Mouse (Mus musculus): ENCODE results near the gene Ass1. TPM values are rescaled to one million over a fixed set of nuclear protein-coding genes. Genes with fewer than 3 reads are reported as not detected.
A peak's percentile ranks its signal among the peaks of the same experiment; 100 is the strongest.

The Ass1 gene
- polyA plus RNA-seq, 1 experiment from 2014 or later = 12.2 TPM

DNA sequence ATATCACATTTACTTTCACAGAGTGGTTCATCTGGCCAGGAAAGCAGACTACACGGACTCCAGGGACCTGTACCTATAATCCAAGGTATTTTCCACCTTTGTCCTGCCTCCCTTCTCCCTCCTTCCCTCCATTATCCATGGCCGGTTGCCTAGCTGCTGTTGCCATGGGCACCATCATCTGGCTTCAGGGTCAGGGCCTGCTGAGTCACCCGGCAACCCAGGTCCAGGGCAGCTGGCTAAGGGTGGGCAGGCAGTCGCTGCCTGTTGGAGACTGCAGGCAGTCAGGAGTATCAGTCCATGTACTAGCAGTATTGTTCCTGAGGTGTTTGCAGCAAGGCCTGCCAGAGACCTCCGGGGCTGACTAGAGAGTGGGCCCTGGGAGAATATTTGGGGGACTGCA, 4.7 kb downstream of the Ass1 start:
- peaks cover 73% of the 10 kb centered on the region for H3K27me3 ChIP-seq
- no peak for ATAC-seq (ENCODE audit: low FRiP score, low read depth)
- no peak overlapping the region for H3K4me3 ChIP-seq
- WGBS = 45% methylated on average over 5 of the region's 5 CpGs
- no peak overlapping the region for H3K9ac ChIP-seq (replicated peaks)
- H3K4me2 ChIP-seq (replicated peaks) = no peak overlapping the region
- 0 out of 2 replicates have a peak overlapping the region, but pooled peaks have one; percentile 10 for H3K27ac ChIP-seq (replicated peaks)
- no peaks in the 10 kb centered on the region for H3K9me3 ChIP-seq
- H3K4me1 ChIP-seq = peaks cover 22% of the 10 kb centered on the region
- H3K36me3 ChIP-seq = no peaks in the 10 kb centered on the region

- Histone ChIP-seq H3K9ac (replicated peaks) (no peak overlapping the region), H3K36me3 (no peaks in the 10 kb centered on the region), H3K4me1 (peaks cover 12% of the 10 kb centered on the region; the same call in 1 of the 2 replicates), H3K27ac (replicated peaks) (no peak overlapping the region), H3K4me2 (replicated peaks) (no peak overlapping the region), H3K27me3 (peaks cover 72% of the 10 kb centered on the region), H3K4me3 (no peak overlapping the region), H3K9me3 (no peaks in the 10 kb centered on the region)
- 73% methylated on average over 10 of the region's 10 CpGs for WGBS
- no peak for ATAC-seq (ENCODE audit: low FRiP score, low read depth)
Measured at GRCm38 (mm10) chr2:31476107-31476820, 6.3 kb downstream of the Ass1 start.

GRCm38 (mm10) chr2:31477234-31478161, 7.5 kb downstream of the Ass1 start:
- Histone ChIP-seq H3K4me2 (replicated peaks) (no peak overlapping the region), H3K27me3 (peaks cover 73% of the 10 kb centered on the region), H3K4me1 (peaks cover 12% of the 10 kb centered on the region; the same call in 1 of the 2 replicates), H3K9me3 (no peaks in the 10 kb centered on the region), H3K36me3 (no peaks in the 10 kb centered on the region), H3K27ac (replicated peaks) (no peak overlapping the region), H3K9ac (replicated peaks) (no peak overlapping the region), H3K4me3 (no peak overlapping the region)
- 73% methylated on average over 12 of the region's 12 CpGs for WGBS
- no peak for ATAC-seq (ENCODE audit: low FRiP score, low read depth)

DNA sequence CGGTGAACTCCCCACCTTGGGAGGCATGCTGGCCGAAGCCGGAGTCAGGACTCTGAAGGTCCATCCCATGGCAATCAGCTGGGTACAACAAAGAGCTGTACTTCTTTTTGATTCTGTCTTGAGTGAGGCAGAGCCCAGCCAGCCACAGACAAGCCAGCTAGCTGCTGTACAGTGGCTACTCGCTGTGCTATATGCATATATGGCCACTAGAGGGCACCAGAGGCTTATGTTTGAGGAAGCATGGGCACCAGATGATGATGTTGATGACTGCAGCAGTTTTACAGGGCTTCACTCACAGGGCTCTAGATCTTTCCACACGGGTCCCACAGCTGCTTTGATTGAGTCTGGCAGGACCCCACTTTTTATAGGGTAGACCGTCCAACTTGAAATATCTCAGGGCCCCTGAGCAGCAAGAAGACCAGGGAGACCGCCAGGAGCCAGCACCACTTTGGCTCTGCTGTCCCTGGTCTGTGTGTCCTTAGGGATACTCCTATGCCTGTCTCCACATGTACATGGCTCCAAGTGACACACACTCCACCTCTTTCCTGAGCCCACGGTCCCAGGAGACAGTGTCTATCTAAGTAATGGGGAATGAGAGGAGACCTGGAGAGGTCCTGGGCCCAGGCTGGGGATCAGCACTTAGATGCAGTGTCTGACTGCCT, 13.0 kb downstream of the Ass1 start:
- H3K4me1 ChIP-seq = no peaks in the 10 kb centered on the region; the same call in 1 of the 2 replicates
- peaks cover 95% of the 10 kb centered on the region for H3K27me3 ChIP-seq
- H3K9me3 ChIP-seq = no peaks in the 10 kb centered on the region
- no peak overlapping the region for H3K4me3 ChIP-seq
- no peaks in the 10 kb centered on the region for H3K36me3 ChIP-seq
- H3K4me2 ChIP-seq (replicated peaks) = no peak overlapping the region
- peak; percentile 72; the same call in 1 of the 2 replicates for ATAC-seq (ENCODE audit: low FRiP score, low read depth)
- no peak overlapping the region for H3K27ac ChIP-seq (replicated peaks)
- 30% methylated on average over 8 of the region's 8 CpGs for WGBS
- H3K9ac ChIP-seq (replicated peaks) = no peak overlapping the region

DNA sequence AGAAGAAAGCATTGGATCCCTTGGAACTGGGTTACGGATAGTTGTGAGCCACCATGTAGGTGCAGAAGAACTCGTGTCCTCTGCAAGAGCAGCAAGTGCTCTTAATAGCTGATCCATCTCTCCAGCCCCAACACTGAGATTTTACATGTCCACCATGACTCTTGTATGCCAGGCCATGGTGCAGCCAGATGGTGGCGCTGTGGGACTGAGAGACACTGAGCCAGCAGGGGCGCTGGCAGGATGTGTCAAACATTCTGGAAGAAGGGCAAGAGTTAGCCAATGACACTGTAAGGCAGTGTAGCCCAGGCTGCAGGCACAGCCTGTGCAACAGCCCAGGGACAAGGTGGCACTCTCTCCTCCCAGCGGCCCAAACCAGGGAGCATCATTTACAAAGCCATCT, 14.2 kb downstream of the Ass1 start:
- H3K4me1 ChIP-seq = peaks cover 2% of the 10 kb centered on the region
- no peak overlapping the region for H3K9ac ChIP-seq (replicated peaks)
- H3K27ac ChIP-seq (replicated peaks) = no peak overlapping the region
- H3K9me3 ChIP-seq = no peaks in the 10 kb centered on the region
- H3K4me2 ChIP-seq (replicated peaks) = no peak overlapping the region
- H3K36me3 ChIP-seq = no peaks in the 10 kb centered on the region
- H3K27me3 ChIP-seq = peaks cover 98% of the 10 kb centered on the region
- no peak overlapping the region for H3K4me3 ChIP-seq
- peak; percentile 58; the same call in 1 of the 2 replicates for ATAC-seq (ENCODE audit: low FRiP score, low read depth)
- 22% methylated on average over 5 of the region's 5 CpGs for WGBS

DNA sequence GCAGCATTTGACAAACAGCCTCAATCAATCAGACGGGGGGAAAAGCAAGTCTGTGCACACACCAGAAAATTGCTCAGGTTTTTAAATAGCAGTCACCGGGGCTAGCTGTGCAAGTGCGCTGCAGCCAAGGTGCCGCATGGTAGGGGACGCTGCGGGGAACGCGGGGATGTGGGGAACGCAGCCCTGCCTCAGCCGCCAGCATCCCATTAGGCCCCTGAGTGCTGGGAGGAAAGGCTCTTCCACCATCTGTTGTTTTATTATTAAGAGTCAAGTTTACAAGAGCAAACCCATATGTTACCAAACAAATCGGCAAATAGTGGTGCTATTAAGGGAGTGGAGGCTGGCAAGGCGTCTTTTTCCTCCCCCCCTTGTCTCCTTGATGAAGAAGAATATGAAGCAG, 19.2 kb downstream of the Ass1 start:
- Histone ChIP-seq H3K4me1 (peaks cover 22% of the 10 kb centered on the region), H3K27me3 (peaks cover 99% of the 10 kb centered on the region), H3K4me3 (no peak overlapping the region), H3K9me3 (0 out of 2 replicates have a peak, but pooled peaks cover 2% of the 10 kb centered on the region), H3K4me2 (replicated peaks) (no peak overlapping the region), H3K9ac (replicated peaks) (no peak overlapping the region), H3K36me3 (no peaks in the 10 kb centered on the region), H3K27ac (replicated peaks) (no peak overlapping the region)
- WGBS = 45% methylated on average over 12 of the region's 12 CpGs
- ATAC-seq (ENCODE audit: low FRiP score, low read depth) = no peak

DNA sequence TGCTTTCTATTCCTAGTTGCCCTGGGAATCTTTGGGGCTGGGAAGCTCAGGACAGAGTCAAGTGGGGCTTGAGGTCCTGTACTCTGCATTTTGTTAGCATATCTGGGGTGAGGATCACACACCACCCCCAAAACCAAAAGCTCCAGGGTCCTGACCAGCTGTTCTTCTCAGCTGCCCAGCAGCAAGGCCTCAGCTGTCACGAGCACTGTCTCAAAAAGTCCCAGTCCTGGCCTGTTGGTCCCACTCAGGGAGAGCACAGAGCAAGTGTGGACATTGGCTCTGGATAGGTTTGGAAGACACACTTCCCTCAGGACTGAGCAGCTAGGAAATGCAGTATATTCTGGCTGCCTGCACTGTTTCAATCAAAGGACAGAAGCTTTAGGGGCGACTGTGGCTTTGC, 20.5 kb downstream of the Ass1 start:
- Histone ChIP-seq H3K9ac (replicated peaks) (no peak overlapping the region), H3K27ac (replicated peaks) (no peak overlapping the region), H3K4me1 (peaks cover 35% of the 10 kb centered on the region), H3K4me2 (replicated peaks) (no peak overlapping the region), H3K27me3 (peaks cover 99% of the 10 kb centered on the region), H3K4me3 (no peak overlapping the region), H3K36me3 (no peaks in the 10 kb centered on the region), H3K9me3 (0 out of 2 replicates have a peak, but pooled peaks cover 2% of the 10 kb centered on the region)
- 78% methylated on average over 2 of the region's 2 CpGs for WGBS
- no peak for ATAC-seq (ENCODE audit: low FRiP score, low read depth)

DNA sequence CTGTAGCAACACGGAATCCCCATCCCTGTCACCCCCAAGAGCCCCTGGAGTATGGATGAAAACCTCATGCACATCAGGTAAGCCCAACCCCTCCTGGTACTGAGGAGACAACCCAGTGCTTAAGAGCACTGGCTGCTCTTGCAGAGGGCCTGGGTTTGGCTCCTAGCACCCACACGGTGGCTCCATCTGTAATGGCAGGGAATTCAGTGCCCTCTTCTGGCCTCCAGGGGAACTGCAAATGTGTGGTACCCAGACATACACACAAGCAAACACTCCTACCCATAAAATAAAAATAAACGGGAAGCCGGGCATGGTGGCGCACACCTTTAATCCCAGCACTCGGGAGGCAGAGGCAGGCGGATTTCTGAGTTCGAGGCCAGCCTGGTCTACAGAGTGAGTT, 22.3 kb downstream of the Ass1 start:
- H3K9me3 ChIP-seq = 0 out of 2 replicates have a peak, but pooled peaks cover 2% of the 10 kb centered on the region
- peaks cover 53% of the 10 kb centered on the region for H3K4me1 ChIP-seq
- H3K4me3 ChIP-seq = no peak overlapping the region
- ATAC-seq (ENCODE audit: low FRiP score, low read depth) = no peak
- H3K4me2 ChIP-seq (replicated peaks) = no peak overlapping the region
- no peak overlapping the region for H3K27ac ChIP-seq (replicated peaks)
- no peaks in the 10 kb centered on the region for H3K36me3 ChIP-seq
- peaks cover 100% of the 10 kb centered on the region for H3K27me3 ChIP-seq
- WGBS = 91% methylated on average over 8 of the region's 8 CpGs
- no peak overlapping the region for H3K9ac ChIP-seq (replicated peaks)

DNA sequence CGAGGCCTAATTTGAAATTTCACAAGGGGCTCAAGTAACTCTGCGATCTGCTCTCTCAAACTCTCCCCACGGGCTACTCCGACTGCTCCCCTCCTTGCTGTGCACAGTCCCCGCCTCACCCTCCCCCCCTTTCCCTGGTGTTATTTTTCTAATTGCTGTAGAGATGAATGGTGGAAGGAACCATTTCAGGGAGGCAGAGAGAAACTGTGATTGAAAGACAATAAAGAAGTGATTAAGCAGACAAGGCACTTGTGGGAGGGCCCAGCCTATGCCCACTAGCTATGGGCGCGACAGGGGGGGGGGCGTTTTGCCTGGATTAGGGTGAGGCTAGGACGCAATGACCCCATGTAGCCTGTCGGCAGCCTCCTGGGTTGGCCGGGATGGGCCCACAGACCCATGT, 23.2 kb downstream of the Ass1 start:
- Histone ChIP-seq H3K4me1 (peaks cover 62% of the 10 kb centered on the region), H3K4me2 (replicated peaks) (no peak overlapping the region), H3K36me3 (no peaks in the 10 kb centered on the region), H3K4me3 (no peak overlapping the region), H3K9me3 (0 out of 2 replicates have a peak, but pooled peaks cover 2% of the 10 kb centered on the region), H3K9ac (replicated peaks) (no peak overlapping the region), H3K27me3 (peaks cover 100% of the 10 kb centered on the region), H3K27ac (replicated peaks) (no peak overlapping the region)
- 0 out of 2 replicates have a peak, but pooled peaks have one; percentile 39 for ATAC-seq (ENCODE audit: low FRiP score, low read depth)
- WGBS = 39% methylated on average over 11 of the region's 11 CpGs

DNA sequence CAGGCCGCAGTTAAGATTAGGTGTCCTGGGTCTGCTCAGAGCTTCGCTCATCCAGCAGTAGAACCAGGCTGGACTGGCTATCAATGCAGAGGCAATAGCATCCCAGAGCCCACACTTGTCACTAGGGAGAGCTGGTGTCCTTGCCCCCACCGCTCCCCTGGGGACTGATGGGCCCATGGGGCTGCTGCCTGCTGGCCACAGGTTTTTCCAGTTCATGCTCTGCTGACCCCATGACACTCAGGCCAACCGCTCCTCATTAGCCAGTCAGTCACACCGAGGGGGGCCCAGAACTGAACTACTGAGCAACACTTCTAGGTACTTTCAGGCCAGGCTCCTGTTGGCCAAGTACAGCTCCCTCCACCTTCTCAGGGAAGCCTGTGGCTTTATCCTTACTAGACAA, 24.3 kb downstream of the Ass1 start:
- no peak overlapping the region for H3K4me2 ChIP-seq (replicated peaks)
- no peak overlapping the region for H3K9ac ChIP-seq (replicated peaks)
- ATAC-seq (ENCODE audit: low FRiP score, low read depth) = no peak
- peaks cover 100% of the 10 kb centered on the region for H3K27me3 ChIP-seq
- WGBS = 55% methylated on average over 5 of the region's 5 CpGs
- H3K9me3 ChIP-seq = 0 out of 2 replicates have a peak, but pooled peaks cover 2% of the 10 kb centered on the region
- no peak overlapping the region for H3K4me3 ChIP-seq
- no peaks in the 10 kb centered on the region for H3K36me3 ChIP-seq
- H3K4me1 ChIP-seq = peaks cover 69% of the 10 kb centered on the region
- no peak overlapping the region for H3K27ac ChIP-seq (replicated peaks)

DNA sequence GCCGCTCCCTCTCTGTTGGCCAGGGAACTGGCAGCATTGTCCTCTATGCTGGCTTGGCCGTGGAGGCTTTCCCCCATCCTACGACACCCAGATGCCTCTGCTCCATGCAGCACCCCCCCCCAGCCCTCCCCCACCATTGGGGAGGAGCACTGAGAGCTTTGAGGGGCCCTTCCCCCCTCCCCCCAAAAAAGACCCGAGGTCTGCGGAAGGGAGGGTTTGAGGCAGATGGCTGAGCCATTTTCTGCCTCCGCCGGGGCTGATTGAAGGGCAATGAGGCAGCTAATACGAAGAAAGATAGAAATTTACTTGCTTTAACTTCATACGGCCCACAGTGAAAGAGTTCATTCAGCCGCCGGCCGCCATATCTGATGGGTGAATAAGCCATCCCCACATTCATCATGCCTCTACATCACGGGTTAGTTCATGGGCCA, 25.1 kb downstream of the Ass1 start:
- no peak for ATAC-seq (ENCODE audit: low FRiP score, low read depth)
- Histone ChIP-seq H3K9me3 (0 out of 2 replicates have a peak, but pooled peaks cover 2% of the 10 kb centered on the region), H3K27ac (replicated peaks) (0 out of 2 replicates have a peak overlapping the region, but pooled peaks have one; percentile 6), H3K27me3 (peaks cover 98% of the 10 kb centered on the region), H3K9ac (replicated peaks) (no peak overlapping the region), H3K4me3 (no peak overlapping the region), H3K36me3 (no peaks in the 10 kb centered on the region), H3K4me2 (replicated peaks) (peak overlapping the region; percentile 21; the same call in 1 of the 2 replicates), H3K4me1 (peaks cover 73% of the 10 kb centered on the region)
- 39% methylated on average over 13 of the region's 13 CpGs for WGBS
